Mouse (Mus musculus) ES-E14 (cell line): ENCODE data around the gene Iqgap1.

Source experiments
- CHD2 ChIP-seq: IDR thresholded peaks from 2 replicates; pipeline ENCODE4 v1.6.1; 2014; ENCODE audit warnings: mild to moderate bottlenecking, low read depth, low read length, inconsistent platforms
- HCFC1 ChIP-seq: IDR thresholded peaks from 2 replicates; pipeline ENCODE4 v1.6.1; 2012; ENCODE audit warnings: low read length, inconsistent platforms, borderline replicate concordance; ENCODE audit not compliant: insufficient read depth
- MAFK ChIP-seq: IDR thresholded peaks from 2 replicates; pipeline ENCODE4 v1.6.1; 2014; ENCODE audit warnings: mild to moderate bottlenecking, low read depth, low read length, inconsistent platforms; ENCODE audit not compliant: insufficient read depth
- ZC3H11A ChIP-seq: IDR thresholded peaks from 2 replicates; pipeline ENCODE4 v1.6.1; 2012; ENCODE audit warnings: low read depth, mild to moderate bottlenecking, inconsistent platforms, low read length, borderline replicate concordance

GRCm38 (mm10) chr7:80766861-80767312 lies 58.9 kb downstream of the Iqgap1 start:
- no peak for TF ChIP-seq HCFC1
- TF ChIP-seq MAFK = no peak
- no peak for TF ChIP-seq CHD2
- TF ChIP-seq ZC3H11A = no peak
